Mouse (Mus musculus) CH12.LX (cell line): ENCODE data around the gene Dhrs1.

Experiments
- TBP ChIP-seq: conservative IDR thresholded peaks from 2 replicates; pipeline ENCODE4 v1.6.1; 2011; ENCODE audit warnings: low read depth, low read length, improper control_type of control experiment
- ZMIZ1 ChIP-seq: IDR thresholded peaks from 2 replicates; pipeline ENCODE4 v1.6.1; 2012; ENCODE audit warnings: low read depth, mild to moderate bottlenecking, inconsistent platforms, low read length, improper control_type of control experiment

DNA sequence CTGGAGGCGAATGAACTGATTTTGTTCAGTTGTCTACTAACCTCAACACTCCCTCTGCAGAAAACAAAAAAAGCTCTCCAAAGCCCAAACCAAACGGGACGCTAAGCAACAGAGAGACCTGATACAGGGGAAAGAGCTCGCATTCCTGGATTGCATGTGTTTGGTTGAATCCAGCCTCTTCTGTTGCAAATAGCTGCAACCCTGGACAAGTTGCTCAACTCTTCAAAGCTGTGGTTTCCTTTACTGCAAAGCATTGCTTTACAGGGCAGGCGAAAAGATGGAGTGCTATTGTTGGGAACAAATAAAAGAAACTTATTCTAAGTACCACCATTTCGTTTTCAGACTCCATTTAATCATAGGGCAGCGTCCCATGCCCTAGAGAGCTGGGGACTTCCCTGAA, 10.6 kb downstream of the Dhrs1 start:
- TF ChIP-seq TBP (no peak), ZMIZ1 (no peak)
